Mouse (Mus musculus) small intestine, adult 2 months (tissue): ENCODE measurements around the gene Uvrag. TPM values are rescaled to one million over a fixed set of nuclear protein-coding genes. Genes with fewer than 3 reads are reported as not detected.

Source experiments
- H3K27ac ChIP-seq: fragments of 200-500 bp; 2 replicates; pipeline ENCODE4 v1.5.1; 2012; ENCODE audit warnings: low read depth, low read length, control low read depth, inconsistent platforms; ENCODE audit not compliant: insufficient read depth
- H3K27me3 ChIP-seq: fragments of 200-500 bp; 2 replicates; pipeline ENCODE4 v1.6.1; 2012; ENCODE audit warnings: mild to moderate bottlenecking, moderate library complexity, low read length, inconsistent platforms; ENCODE audit not compliant: control insufficient read depth, insufficient read depth
- H3K36me3 ChIP-seq: fragments of 200-500 bp; 2 replicates; pipeline ENCODE4 v1.6.1; 2012; ENCODE audit warnings: mild to moderate bottlenecking, low read length, control low read depth, inconsistent platforms; ENCODE audit not compliant: control insufficient read depth, insufficient read depth
- H3K4me1 ChIP-seq: fragments of 200-500 bp; 2 replicates; pipeline ENCODE4 v1.6.1; 2012; ENCODE audit warnings: low read length, inconsistent platforms, mixed read lengths; ENCODE audit not compliant: control insufficient read depth, insufficient read depth, insufficient read length
- H3K4me3 ChIP-seq: fragments of 200-500 bp; 2 replicates; pipeline ENCODE4 v1.5.1; 2012; ENCODE audit warnings: low read depth, mild to moderate bottlenecking, control low read depth, inconsistent platforms, low read length, moderate library complexity
- CTCF ChIP-seq: fragments of 200-500 bp; IDR thresholded peaks from 2 replicates; pipeline ENCODE4 v1.5.1; 2012; ENCODE audit warnings: low read depth, mild to moderate bottlenecking, control low read depth, inconsistent platforms, low read length, moderate library complexity, mixed read lengths; ENCODE audit not compliant: insufficient replicate concordance, insufficient read length; ENCODE audit errors: extremely low read depth
- POLR2A ChIP-seq: fragments of 200-500 bp; IDR thresholded peaks from 2 replicates; pipeline ENCODE4 v1.6.1; 2012; ENCODE audit warnings: low read depth, mild to moderate bottlenecking, control low read depth, inconsistent platforms, low read length, moderate library complexity
- WGBS: fragments of 180-500 bp; shearing (Covaris S2); methylation state at CpG from one replicate; pipeline ENCODE4 v1.1.7; 2018; 5-methylcytosine and 5-hydroxymethylcytosine counted together
- polyA plus RNA-seq: library from polyadenylated mRNA; depleted of rRNA; stranded (reverse); fragments of >200 nt; gene quantifications from 2 replicates; pipeline ENCODE4 v1.2.3, GENCODE M21; 2012

Uvrag gene
- polyA plus RNA-seq, 1 experiment: 28.2 TPM

DNA sequence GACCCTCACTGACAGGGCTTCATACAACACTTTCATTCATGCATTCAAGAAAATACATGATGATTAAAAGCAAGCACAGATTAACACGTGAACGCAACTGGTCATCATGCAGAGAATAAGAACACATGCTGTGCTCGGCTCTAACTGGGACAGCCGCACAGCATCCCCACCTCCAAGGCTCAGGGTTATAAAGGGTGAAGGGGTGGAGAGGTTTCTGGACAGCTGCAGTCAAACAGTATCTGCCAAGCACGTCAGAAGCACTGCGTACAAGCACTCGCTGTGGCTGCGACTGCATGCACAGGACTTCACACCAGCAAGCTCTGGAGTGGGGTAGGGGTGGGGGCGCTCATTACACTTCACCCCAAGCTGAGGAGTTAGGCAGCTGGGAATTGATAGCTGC lies 40.9 kb downstream of the Uvrag start:
- 84% methylated on average over 9 of the region's 9 CpGs for WGBS
- H3K27ac ChIP-seq: no peak overlapping the region

DNA sequence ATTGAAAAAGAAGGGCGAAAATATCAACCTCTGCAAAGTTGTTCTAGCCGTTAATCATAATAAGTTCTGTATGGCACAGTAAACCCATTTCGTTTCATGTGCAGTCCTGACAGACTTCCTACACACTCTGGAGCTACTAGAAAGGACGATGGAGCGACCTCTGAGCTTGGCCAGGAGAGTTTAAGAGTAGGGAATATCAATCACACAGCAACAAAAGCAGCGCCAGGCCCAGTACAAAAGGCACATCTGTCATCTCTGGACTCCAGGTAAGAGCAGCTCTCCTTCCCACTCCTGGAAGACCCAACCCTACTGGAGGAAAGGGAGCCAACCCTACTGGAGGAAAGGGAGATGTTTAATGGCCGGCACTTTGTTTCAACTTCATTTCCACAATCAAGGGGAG lies 43.2 kb downstream of the Uvrag start:
- H3K4me3 ChIP-seq: no peak overlapping the region
- no peak overlapping the region for H3K27ac ChIP-seq
- WGBS: 86% methylated on average over 7 of the region's 7 CpGs
- no peaks in the 10 kb centered on the region for H3K27me3 ChIP-seq
- peaks cover 14% of the 10 kb centered on the region for H3K36me3 ChIP-seq
- no peak for TF ChIP-seq POLR2A
- TF ChIP-seq CTCF: no peak
- peaks cover 24% of the 10 kb centered on the region for H3K4me1 ChIP-seq

More for the DNA sequence above, 40.9 kb downstream of the Uvrag start:
- Histone ChIP-seq H3K4me1 (peaks cover 25% of the 10 kb centered on the region), H3K36me3 (peaks cover 14% of the 10 kb centered on the region), H3K4me3 (no peak overlapping the region), H3K27me3 (no peaks in the 10 kb centered on the region)
- no peak for TF ChIP-seq POLR2A
- TF ChIP-seq CTCF: no peak

DNA sequence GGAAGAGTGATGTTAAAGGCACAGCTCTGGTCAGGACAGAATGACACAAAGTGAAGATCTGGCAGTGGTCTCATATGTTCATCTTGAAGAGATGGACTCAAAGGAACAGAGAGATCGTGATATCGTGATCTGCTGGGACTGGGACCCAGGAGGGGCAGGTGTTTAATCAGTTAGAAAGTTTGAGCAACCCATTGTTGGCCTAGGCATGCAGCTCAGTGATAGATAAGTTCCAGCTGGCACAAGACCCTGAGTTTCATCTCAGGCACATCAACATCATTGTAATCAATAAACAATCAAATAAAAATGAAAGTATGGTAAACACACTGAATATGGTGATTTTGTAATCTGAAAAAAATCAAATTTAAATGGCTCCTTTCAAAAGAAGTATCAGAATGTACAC lies 43.8 kb downstream of the Uvrag start:
- Histone ChIP-seq H3K4me1 (peaks cover 18% of the 10 kb centered on the region), H3K36me3 (peaks cover 14% of the 10 kb centered on the region), H3K27ac (no peak overlapping the region), H3K27me3 (no peaks in the 10 kb centered on the region), H3K4me3 (no peak overlapping the region)
- TF ChIP-seq CTCF: no peak
- TF ChIP-seq POLR2A: no peak
- WGBS: 78% methylated on average over 2 of the region's 2 CpGs

DNA sequence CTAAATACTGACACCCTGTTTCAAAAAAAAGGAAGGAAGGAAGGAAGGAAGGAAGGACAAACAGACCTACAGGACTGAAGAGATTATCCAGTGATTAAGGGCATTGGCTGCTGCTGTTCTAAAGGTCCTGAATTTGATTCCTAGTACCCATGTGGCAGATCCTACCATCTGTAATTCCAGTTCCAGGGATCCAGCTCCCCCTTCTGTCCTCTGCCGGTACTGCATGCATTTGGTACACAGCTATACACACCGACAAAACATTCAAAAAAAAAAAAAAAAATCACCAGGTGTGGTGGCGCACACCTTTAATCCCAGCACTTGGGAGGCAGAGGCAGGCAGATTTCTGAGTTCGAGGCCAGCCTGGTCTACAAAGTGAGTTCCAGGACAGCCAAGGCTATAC lies 45.8 kb downstream of the Uvrag start:
- Histone ChIP-seq H3K36me3 (peaks cover 14% of the 10 kb centered on the region), H3K27me3 (no peaks in the 10 kb centered on the region), H3K4me3 (no peak overlapping the region), H3K4me1 (peaks cover 2% of the 10 kb centered on the region), H3K27ac (no peak overlapping the region)
- WGBS: 78% methylated on average over 4 of the region's 4 CpGs
- no peak for TF ChIP-seq POLR2A
- peak; percentile 32; the same call in 1 of the 2 replicates for TF ChIP-seq CTCF

DNA sequence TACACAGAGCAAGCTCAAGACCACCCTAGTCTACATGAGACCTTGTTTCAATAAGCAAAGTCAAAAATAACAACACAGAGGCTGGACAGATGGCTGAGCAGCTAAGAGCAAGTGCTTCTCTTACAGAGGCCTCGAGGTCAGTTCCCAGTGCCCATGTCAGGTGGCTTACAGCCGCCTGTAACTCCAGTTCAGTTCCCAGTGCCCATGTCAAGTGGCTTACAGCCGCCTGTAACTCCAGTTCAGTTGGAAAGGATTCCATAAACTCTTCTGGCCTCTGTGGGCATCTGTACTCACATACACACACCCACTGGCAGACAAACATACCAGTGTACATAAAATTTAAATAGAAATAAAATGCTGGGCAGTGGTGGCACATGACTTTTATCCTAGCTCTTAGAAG lies 46.6 kb downstream of the Uvrag start:
- H3K27me3 ChIP-seq: no peaks in the 10 kb centered on the region
- no peak for TF ChIP-seq CTCF
- TF ChIP-seq POLR2A: no peak
- no peak overlapping the region for H3K27ac ChIP-seq
- no peak overlapping the region for H3K4me3 ChIP-seq
- no peaks in the 10 kb centered on the region for H3K4me1 ChIP-seq
- H3K36me3 ChIP-seq: peaks cover 14% of the 10 kb centered on the region
- WGBS: 93% methylated on average over 3 of the region's 3 CpGs

DNA sequence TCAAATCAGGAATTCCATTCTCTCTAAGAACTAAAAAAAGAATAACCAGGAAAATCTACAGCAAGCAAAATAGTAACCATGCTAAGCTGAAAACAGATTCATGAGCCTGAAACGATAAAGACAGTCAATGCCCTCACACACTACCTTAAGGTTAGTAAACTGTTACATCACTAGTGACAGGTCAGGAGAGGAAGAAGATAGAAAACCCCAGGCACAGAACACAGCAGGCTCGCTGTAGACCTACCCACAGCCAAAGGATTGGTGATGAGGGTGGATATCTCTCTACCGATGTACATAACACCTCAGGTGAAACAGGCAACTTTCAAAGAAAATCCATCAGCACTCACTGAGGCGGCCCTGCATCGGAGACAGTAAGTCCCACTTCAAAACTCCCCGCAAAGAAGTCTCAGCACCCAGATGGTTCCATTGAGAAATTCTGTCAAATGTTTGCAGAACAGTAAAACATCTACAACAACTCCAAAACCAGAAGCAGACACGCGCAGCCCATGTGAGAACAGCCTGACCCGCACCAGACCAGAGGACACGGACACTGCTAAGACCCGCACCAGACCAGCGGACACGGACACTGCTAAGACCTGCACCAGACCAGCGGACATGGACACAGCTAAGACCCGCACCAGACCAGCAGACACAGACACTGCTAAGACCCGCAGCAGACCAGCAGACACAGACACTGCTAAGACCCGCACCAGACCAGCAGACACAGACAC lies 48.9 kb downstream of the Uvrag start:
- Histone ChIP-seq H3K27me3 (no peaks in the 10 kb centered on the region), H3K27ac (no peak overlapping the region), H3K4me3 (no peak overlapping the region), H3K36me3 (peaks cover 3% of the 10 kb centered on the region), H3K4me1 (no peaks in the 10 kb centered on the region)
- TF ChIP-seq POLR2A: no peak
- no peak for TF ChIP-seq CTCF
- 89% methylated on average over 17 of the region's 17 CpGs for WGBS

DNA sequence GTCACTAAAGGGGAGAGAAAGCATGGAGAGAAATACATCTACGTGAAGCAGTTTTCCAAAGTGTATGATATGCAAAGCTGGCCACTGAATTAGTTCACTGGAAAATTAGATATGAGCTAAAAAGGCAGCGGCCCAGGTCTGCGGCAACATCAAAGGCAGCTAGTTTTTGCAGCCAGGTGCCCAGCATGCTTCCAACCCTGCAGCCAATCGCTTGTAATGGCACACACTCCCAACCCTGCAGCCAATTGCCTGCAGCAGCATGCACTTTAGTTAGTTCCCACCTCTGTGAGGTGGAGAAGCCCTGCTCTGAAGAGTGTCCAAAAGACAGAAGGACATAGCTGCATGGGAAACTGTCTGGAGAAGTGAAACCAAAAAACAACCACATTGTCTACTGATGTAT lies 51.2 kb downstream of the Uvrag start:
- no peaks in the 10 kb centered on the region for H3K4me1 ChIP-seq
- no peak for TF ChIP-seq CTCF
- no peak for TF ChIP-seq POLR2A
- 89% methylated on average over 4 of the region's 4 CpGs for WGBS
- peaks cover 2% of the 10 kb centered on the region; the same call in 1 of the 2 replicates for H3K36me3 ChIP-seq
- no peaks in the 10 kb centered on the region for H3K27me3 ChIP-seq
- no peak overlapping the region for H3K27ac ChIP-seq
- no peak overlapping the region for H3K4me3 ChIP-seq
